Mouse (Mus musculus) C2C12 (cell line): ENCODE measurements around the gene Elfn1. TPM values are rescaled to one million over a fixed set of nuclear protein-coding genes. Genes with fewer than 3 reads are reported as not detected.

ENCODE experiments used
- H3K27me3 ChIP-seq: one replicate; pipeline ENCODE4 v1.6.1; 2011; ENCODE audit not compliant: control insufficient read depth, insufficient read depth, insufficient read length
- H3K36me3 ChIP-seq: one replicate; pipeline ENCODE4 v1.6.1; 2011; ENCODE audit not compliant: control insufficient read depth, insufficient read depth
- H3K4me3 ChIP-seq: one replicate; pipeline ENCODE4 v1.5.1; 2011; ENCODE audit warnings: mild to moderate bottlenecking, control low read depth; ENCODE audit not compliant: poor library complexity, insufficient read depth, severe bottlenecking
- H3K79me2 ChIP-seq: one replicate; pipeline ENCODE4 v1.6.1; 2011; ENCODE audit not compliant: control insufficient read depth, insufficient read depth
- H3K79me3 ChIP-seq: one replicate; pipeline ENCODE4 v1.6.1; 2011; ENCODE audit warnings: low read depth, control low read depth
- H3ac ChIP-seq: one replicate; pipeline ENCODE3; 2011; ENCODE audit warnings: low read depth; ENCODE audit not compliant: control insufficient read depth, insufficient read length
- CEBPB ChIP-seq: IDR thresholded peaks from one replicate; pipeline ENCODE4 v1.6.1; 2011; ENCODE audit warnings: low read depth, mild to moderate bottlenecking, control low read depth, moderate library complexity
- CTCF ChIP-seq: IDR thresholded peaks from one replicate; pipeline ENCODE4 v1.5.1; 2011; ENCODE audit not compliant: control insufficient read depth, insufficient read depth, insufficient read length
- FOSL1 ChIP-seq: IDR thresholded peaks from one replicate; pipeline ENCODE4 v1.8.0; 2011; ENCODE audit warnings: mild to moderate bottlenecking, low read length; ENCODE audit not compliant: poor library complexity, insufficient read depth, severe bottlenecking
- MAX ChIP-seq: IDR thresholded peaks from one replicate; pipeline ENCODE4 v1.6.1; 2011; ENCODE audit warnings: mild to moderate bottlenecking, control low read depth
- MYOD1 ChIP-seq: IDR thresholded peaks from one replicate; pipeline ENCODE4 v1.6.1; 2011; ENCODE audit warnings: low read depth; ENCODE audit not compliant: control insufficient read depth, insufficient read length
- MYOG ChIP-seq: IDR thresholded peaks from one replicate; pipeline ENCODE4 v1.6.1; 2011; ENCODE audit not compliant: control insufficient read depth, insufficient read length; ENCODE audit errors: extremely low read depth
- USF1 ChIP-seq: IDR thresholded peaks from one replicate; pipeline ENCODE4 v1.6.1; 2011; ENCODE audit warnings: low read depth, mild to moderate bottlenecking, control low read depth, moderate library complexity
- polyA plus RNA-seq: library from polyadenylated mRNA; unstranded; fragments of >200 nt; fragmentation: generic; extraction: Trizol; gene quantifications from one replicate; pipeline ENCODE4 v1.2.1, GENCODE M21; 2012; ENCODE audit warnings: missing spikeins

The Elfn1 gene
- polyA plus RNA-seq, 1 experiment: 0.04 TPM

GRCm38 (mm10) chr5:139947446-139947845, 39.7 kb downstream of the Elfn1 start:
- Histone ChIP-seq H3K4me3 (no peak overlapping the region), H3K79me2 (no peaks in the 10 kb centered on the region), H3K27me3 (peaks cover 19% of the 10 kb centered on the region), H3ac (no peak overlapping the region), H3K79me3 (no peaks in the 10 kb centered on the region), H3K36me3 (no peaks in the 10 kb centered on the region)
- TF ChIP-seq CEBPB: no peak
- no peak for TF ChIP-seq MYOD1
- TF ChIP-seq MYOG: no peak
- TF ChIP-seq MAX: no peak
- no peak for TF ChIP-seq USF1
- TF ChIP-seq FOSL1: no peak

- TF ChIP-seq MYOD1: no peak
- TF ChIP-seq MAX: no peak
- no peak for TF ChIP-seq USF1
- no peaks in the 10 kb centered on the region for H3K79me2 ChIP-seq
- no peak overlapping the region for H3K4me3 ChIP-seq
- peaks cover 27% of the 10 kb centered on the region for H3K27me3 ChIP-seq
- no peaks in the 10 kb centered on the region for H3K79me3 ChIP-seq
- H3K36me3 ChIP-seq: no peaks in the 10 kb centered on the region
- no peak overlapping the region for H3ac ChIP-seq
Measured at GRCm38 (mm10) chr5:139948552-139948951, 40.8 kb downstream of the Elfn1 start.

GRCm38 (mm10) chr5:139949363-139949762, 41.6 kb downstream of the Elfn1 start:
- Histone ChIP-seq H3K4me3 (no peak overlapping the region), H3ac (no peak overlapping the region), H3K27me3 (peaks cover 26% of the 10 kb centered on the region), H3K79me3 (no peaks in the 10 kb centered on the region), H3K36me3 (no peaks in the 10 kb centered on the region), H3K79me2 (no peaks in the 10 kb centered on the region)
- TF ChIP-seq CTCF (no peak), MAX (no peak), MYOG (no peak), CEBPB (no peak), MYOD1 (no peak), USF1 (no peak), FOSL1 (no peak)

- no peaks in the 10 kb centered on the region for H3K36me3 ChIP-seq
- H3K79me2 ChIP-seq: no peaks in the 10 kb centered on the region
- H3K4me3 ChIP-seq: no peak overlapping the region
- H3ac ChIP-seq: no peak overlapping the region
- H3K79me3 ChIP-seq: no peaks in the 10 kb centered on the region
- peaks cover 22% of the 10 kb centered on the region for H3K27me3 ChIP-seq
- no peak for TF ChIP-seq MYOD1
- no peak for TF ChIP-seq MAX
- no peak for TF ChIP-seq USF1
- TF ChIP-seq CEBPB: no peak
- no peak for TF ChIP-seq MYOG
- no peak for TF ChIP-seq FOSL1
- no peak for TF ChIP-seq CTCF
Measured at GRCm38 (mm10) chr5:139949975-139950578, 42.3 kb downstream of the Elfn1 start.

- Histone ChIP-seq H3K4me3 (no peak overlapping the region), H3K79me2 (no peaks in the 10 kb centered on the region), H3K79me3 (no peaks in the 10 kb centered on the region), H3ac (no peak overlapping the region), H3K27me3 (peaks cover 29% of the 10 kb centered on the region), H3K36me3 (no peaks in the 10 kb centered on the region)
- TF ChIP-seq MYOG: no peak
- no peak for TF ChIP-seq CEBPB
- TF ChIP-seq MYOD1: no peak
- no peak for TF ChIP-seq CTCF
- no peak for TF ChIP-seq USF1
- no peak for TF ChIP-seq MAX
- TF ChIP-seq FOSL1: no peak
Measured at GRCm38 (mm10) chr5:139956859-139957258, 49.1 kb downstream of the Elfn1 start.

- TF ChIP-seq FOSL1 (no peak), CTCF (no peak), MYOG (no peak), CEBPB (no peak), MAX (no peak), USF1 (no peak), MYOD1 (no peak)
- H3K27me3 ChIP-seq: peaks cover 29% of the 10 kb centered on the region
- no peaks in the 10 kb centered on the region for H3K79me2 ChIP-seq
- H3K36me3 ChIP-seq: no peaks in the 10 kb centered on the region
- H3ac ChIP-seq: no peak overlapping the region
- no peaks in the 10 kb centered on the region for H3K79me3 ChIP-seq
- no peak overlapping the region for H3K4me3 ChIP-seq
Measured at GRCm38 (mm10) chr5:139959741-139960140, 52.0 kb downstream of the Elfn1 start.
